Mouse (Mus musculus) 3134 (cell line): ENCODE results near the gene Mrps33.

Source experiments
- DNase-seq: peaks from one replicate; pipeline ENCODE4 v3.0.0-alpha.2; 2011; ENCODE audit warnings: low spot score; ENCODE audit not compliant: insufficient read length; ENCODE audit errors: extremely low read depth

Gene Mrps33

DNA sequence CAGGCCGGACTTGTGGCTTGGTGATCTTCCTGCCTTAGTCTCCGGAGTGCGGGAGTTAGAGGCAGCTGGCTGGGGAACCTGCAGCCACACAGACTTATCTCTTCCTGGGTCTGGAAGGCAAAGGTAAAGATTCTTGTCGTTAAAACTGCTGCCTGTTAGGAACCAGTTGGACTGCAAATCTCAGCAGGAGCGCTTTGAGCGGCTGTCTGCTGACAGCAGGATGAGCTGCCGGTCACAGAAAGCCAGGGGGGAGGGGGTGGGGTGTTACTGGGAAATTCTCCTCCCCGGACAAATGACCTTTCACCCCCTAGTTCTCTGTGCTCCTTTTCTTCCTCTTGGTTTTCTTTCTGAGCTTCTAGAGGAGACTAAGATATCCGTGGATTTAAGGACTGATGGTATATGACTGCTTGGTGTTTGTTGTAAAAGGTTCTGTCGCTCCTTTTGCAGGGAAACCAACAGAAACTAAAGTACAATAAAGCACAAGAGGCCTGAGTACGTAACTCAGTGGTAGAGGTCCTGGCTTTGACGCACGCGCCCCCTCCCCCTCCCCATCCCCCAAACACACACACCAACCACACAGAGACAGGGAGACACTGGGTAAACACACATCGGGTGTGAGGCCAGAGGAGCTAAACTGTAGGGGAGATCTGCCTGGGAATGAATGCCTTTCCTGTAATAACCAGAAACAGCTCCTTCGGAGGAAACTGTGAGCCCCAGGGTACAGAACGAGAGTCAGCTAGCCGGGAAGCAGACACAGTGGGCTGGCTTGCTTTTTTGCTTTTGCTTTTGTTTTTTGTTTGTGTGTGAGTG lies 29.7 kb downstream of the Mrps33 start:
- DNase-seq: no peak

DNA sequence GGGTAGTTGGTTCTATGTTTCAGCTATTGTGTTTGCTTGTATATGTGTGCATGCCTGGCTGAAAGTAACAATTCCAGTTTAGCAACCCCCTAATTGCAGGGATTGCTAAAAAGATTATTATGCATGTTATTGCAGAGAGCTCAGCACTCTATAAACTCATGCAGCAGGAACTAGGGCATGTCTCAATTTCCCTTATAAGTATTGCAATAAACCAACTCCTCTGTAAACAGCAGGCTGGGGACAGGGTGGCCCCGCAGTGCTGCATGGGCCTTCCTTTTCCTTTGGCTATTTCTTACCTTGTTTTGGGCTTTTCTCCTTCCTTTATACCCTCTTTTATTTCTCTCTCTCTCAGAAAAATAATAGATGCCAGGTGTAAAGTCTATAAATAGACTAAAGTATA lies 32.3 kb downstream of the Mrps33 start:
- no peak for DNase-seq

DNA sequence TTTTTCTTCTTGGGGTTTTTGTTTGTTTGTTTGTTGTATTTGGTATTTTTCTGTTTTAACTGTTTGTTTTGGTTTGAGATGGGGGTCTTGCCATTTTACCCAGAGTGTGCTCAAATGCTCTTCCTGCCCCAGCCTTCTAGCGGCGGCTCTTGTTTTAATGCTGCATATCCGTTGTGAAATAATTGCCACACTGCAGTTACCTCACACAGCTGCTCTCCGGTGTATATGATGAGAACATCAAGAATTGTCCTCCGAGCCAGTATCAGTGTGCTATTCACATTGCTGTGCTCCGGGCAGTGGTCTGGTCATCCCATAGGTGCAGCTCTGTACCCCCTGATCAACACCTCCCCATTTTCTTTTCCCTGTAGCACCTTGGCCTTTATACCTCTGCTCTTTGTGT lies 34.5 kb downstream of the Mrps33 start:
- no peak for DNase-seq

DNA sequence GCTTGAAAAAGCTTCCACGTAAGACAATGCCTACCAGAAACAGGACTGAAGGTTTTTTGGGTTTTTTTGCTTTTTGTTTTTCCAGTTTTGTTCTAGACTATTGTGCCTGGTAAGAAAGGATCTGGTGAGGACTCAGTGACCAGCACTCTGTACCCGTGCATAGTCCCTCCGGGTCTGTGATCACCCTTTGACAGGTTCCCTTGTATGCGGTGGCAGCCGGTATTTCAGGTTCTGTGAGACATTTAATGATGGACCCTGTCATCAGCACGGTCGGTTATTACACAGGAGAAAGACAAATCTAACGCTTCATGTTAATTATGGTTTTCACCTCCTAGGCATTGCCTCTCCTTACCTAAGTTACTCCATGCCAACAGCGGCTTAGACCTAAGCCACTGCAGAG lies 35.8 kb downstream of the Mrps33 start:
- DNase-seq: no peak

DNA sequence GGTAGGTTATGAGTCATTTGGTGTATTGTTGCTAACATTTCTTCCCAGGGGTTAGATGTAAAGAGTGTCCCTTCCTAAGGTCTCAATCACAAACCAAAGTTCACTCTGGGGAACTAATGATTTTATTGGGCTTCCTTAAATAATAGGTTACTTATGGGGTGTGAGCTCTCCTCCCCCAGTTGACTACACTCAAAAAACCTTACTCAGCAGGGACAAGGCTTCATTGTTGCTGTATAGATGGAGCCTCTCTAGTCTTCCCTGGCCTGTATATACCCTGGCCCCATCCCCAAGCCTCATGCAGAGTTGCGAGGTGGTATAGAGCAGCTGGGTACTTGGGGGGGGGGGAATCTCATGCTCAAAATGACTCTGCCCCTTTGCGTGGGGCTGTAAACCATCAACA lies 53.6 kb downstream of the Mrps33 start:
- DNase-seq: no peak
